Mouse (Mus musculus): ENCODE data around the gene Dner. TPM values are rescaled to one million over a fixed set of nuclear protein-coding genes. Genes with fewer than 3 reads are reported as not detected.

Gene Dner
- total RNA-seq, 4 experiments from 2014 or later: 5.0 to 9.6 (median 6.0) TPM

DNA sequence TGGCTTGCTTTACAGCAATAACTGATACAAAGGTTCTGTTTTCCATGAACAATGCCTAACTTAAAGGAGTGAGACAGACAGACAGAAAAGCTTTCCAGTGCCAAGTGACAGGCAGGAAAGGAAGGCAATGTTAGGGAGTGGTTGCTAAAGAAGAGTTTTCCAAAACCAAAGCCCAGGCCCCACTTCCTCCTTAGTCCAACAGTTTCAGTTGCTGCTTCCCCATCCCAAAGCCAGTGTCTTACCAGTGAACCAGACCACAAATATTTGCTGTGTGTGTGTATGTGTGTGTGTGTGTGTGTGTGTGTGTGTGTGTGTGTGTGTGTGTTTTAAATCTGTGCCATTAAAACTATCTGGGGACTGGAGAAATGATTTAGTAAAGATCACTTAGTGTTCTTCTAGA is 258.5 kb downstream of the Dner start:
- no peak for DNase-seq

GRCm38 (mm10) chr1:84436281-84436680 is 259.7 kb downstream of the Dner start:
- peak; percentile 61 for DNase-seq

- no peak for DNase-seq
Measured at GRCm38 (mm10) chr1:84433291-84433980, 262.6 kb downstream of the Dner start.

DNA sequence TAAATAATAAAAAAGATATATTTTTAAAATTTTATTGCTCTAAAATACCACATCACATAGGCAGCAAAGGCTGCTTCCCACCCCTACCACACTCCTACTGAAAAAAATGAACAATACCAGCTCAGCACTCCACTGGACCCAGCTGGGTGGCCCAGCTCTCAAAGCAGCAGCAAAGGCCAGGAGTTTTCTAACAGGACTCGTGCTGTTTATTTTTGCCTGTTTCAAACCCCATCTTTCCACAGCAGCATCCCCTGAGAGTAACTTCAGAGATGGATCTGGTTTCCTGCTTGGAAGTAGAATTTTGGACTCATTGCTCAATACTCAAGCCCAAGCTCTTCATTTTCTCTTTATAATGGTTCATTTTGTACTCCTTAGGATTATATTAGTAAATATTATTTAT is 263.7 kb downstream of the Dner start:
- no peak for DNase-seq

GRCm38 (mm10) chr1:84428331-84428730 is 267.7 kb downstream of the Dner start:
- DNase-seq: no peak

DNA sequence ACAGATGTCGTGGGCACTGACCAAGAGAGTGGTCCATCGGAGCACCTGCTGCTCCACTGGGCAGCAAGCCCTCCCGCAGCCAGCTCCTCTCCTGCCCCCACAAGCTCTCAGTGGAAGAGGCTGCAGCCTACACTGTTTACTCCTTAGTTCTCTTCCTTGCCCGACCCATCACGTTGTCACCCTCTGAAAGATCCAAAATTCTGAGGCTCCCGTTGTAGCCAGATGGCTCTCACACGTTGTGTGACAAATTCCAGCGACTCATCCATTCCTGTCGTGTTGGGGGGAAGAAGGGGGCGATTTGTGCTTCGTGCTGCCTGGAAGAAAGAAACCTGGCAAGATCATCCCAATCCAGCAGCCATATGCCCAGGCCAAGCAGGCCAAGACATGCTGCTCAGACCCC is 268.3 kb downstream of the Dner start:
- no peak for DNase-seq

DNA sequence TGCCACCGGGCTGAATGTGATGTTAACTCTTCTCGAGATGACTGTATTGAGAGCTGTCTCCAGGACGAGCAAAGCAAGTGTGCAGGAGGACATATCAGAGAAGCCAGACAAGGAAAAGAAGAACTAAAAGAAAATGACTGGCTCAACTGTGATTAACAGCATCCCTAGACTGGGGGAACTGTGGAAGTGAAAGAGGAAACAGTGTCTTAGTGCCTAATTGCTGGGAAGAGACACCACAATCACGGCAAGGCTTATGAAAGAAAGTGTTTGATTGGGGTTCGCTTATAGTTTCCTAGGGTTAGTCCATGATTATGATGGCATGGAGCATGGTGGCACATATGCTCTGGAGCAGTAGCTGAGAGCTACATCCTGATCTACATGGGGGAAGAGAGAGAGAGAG is 269.3 kb downstream of the Dner start:
- no peak for DNase-seq

- DNase-seq: no peak
Measured at GRCm38 (mm10) chr1:84422881-84423280, 273.1 kb downstream of the Dner start.

GRCm38 (mm10) chr1:84421845-84422244 is 274.2 kb downstream of the Dner start:
- no peak for DNase-seq

- DNase-seq: no peak
Measured at GRCm38 (mm10) chr1:84419416-84419815, 276.6 kb downstream of the Dner start.

DNA sequence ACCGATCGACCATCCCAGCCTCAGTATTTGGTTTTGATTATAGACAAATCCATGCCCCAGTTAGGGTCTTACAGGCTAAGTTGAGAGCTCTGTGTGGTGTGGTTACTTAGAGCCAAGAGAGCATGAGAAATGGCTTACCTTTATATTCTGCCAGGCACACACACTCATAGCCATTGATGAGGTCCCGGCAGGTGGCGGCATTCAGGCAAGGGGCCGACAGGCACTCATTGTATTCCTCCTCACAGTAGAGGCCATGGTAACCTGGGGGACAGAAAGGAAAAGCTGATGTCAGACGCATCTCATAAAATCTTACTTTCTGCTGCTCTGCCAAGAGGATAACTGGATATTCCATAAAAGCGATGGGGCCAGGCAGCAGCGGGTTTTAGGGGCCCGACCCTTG is 277.5 kb downstream of the Dner start:
- no peak for DNase-seq

DNA sequence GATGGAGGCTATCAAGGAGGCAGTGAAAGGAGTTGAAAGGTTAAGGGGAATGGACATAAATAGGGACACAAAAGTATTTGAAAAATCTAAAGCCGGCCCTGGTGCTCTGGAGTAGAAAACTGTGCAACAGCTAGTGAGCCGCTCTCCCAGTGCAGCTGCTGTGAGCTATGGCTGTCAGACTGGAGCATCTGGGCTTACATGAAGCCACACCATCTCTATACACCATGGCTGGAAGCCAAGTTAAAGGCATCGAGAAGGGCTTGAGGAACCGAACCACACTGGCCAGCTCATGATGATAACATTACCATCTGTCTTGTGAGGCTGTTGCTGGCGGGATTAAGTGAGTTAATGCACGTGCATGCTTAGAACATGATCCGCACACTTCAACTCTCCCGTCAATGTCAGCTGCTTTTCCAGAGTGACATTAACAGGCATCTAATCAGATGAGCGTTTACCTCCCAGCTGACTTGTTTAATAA is 278.2 kb downstream of the Dner start:
- no peak for DNase-seq

GRCm38 (mm10) chr1:84417276-84417675 is 278.7 kb downstream of the Dner start:
- no peak for DNase-seq

GRCm38 (mm10) chr1:84414464-84414863 is 281.6 kb downstream of the Dner start:
- DNase-seq: no peak

DNA sequence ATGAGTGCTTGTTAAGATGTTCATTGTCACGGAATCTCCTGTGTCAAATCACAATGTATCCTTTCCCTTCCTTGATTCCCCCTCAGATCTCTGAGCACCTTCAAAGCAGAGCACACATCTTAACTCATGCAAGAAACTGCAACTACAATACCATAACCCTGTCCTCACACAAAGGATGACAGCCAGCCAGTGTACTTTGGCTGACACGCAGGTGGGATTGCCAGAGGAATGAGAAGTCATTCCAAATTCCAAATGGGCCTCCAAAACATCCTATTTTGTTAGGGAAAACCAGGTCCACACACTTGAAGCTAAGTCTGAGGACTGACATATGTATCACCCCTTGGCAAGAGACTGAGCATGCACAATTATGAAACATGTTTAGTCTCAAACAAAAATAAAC is 286.5 kb downstream of the Dner start:
- DNase-seq: no peak

GRCm38 (mm10) chr1:84408873-84409272 is 287.1 kb downstream of the Dner start:
- no peak for DNase-seq

GRCm38 (mm10) chr1:84406891-84407290 is 289.1 kb downstream of the Dner start:
- DNase-seq: peak; percentile 33

DNA sequence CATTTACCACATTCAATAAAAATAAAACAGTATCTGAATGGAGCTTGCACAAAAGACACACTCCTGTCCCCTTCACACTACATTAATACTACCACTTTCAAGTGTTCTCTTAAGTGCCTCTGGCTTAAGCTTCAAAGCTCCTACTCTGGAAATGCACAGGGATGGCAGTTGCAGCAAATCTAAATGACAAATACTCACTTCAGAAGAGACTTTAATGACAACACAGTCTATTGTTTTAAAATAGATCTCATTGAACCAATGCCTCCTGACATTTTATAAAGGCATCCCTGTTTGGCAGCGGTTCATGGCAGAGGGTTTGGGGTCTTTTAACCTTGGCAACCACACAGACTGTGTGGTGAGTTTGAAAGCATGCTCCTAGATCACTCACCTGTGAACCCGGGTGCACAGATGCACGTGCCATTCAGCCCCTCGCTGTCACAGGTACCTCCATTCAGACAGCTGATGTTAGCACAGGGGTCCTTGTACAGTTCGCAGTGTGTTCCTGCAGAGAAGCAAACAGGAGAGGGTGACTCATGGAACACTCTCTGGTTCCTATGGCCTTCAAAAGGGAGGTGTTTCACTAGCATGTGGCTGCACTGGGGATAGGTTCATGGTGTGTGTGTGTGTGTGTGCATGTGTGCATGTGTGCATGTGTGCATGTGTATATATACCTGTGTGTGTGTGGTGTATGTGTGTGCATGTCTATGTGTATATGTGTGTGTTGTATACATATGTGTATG is 290.3 kb downstream of the Dner start:
- DNase-seq: no peak

- no peak for DNase-seq
Measured at GRCm38 (mm10) chr1:84404880-84405279, 291.1 kb downstream of the Dner start.

GRCm38 (mm10) chr1:84402154-84402553 is 293.9 kb downstream of the Dner start:
- DNase-seq: no peak

DNA sequence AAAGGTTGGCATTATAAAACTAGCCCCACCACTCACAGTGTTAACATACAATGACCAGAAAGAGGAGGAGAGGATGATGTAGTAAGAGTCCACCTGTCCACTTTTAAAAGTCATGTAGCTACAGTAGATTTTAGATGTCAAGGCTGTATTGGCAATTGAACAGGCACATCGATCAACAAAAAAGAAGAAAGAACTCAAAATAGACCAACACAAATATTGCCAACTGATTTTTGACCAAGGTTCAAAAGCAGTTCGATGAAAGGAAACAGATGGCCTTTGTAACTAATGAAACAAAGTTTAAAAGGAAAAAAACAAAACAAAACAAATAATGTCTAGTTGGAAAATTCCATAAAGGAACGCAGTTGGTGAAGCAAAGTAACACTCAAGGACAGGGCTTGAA is 296.4 kb downstream of the Dner start:
- no peak for DNase-seq

DNA sequence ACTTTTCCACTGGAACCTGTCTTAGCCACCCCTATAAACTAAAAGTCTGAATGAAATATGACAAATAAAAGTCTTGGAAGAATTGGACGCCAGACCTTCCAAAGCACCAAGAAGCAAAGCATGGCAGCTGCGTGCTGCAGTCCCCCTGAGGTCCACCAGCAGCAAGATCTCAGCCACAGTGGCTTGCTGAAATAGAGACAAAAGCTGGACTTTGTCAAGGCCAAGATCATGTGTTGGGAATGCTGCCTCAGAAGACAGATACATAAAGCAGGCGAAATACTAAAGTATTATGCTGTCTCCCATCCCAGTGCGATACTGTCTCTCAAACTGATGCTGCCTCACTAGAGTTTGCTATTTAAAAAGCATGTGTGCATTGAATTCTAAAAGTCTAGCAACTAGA is 296.9 kb downstream of the Dner start:
- DNase-seq: no peak

DNA sequence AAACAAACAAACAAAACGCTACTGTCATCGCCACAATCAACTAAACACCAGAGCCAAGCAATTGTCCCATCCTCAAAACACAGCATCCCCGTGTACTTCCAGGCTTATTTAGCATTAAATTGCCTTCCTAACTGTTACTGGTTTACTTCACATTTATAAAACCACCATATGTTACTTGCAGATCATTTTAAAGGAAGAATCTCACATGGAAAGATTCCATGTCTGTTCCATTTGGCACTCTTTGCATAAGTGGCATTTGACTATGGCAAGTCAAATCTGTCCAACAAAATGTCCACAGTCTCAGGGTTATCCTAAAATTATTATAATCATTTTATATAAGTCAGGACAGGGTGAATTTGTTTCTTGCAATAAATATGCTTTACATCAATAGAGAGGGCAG is 299.2 kb downstream of the Dner start:
- DNase-seq: no peak

GRCm38 (mm10) chr1:84395928-84396327 is 300.1 kb downstream of the Dner start:
- DNase-seq: no peak

Data from adrenal gland, adult 8-10 months (tissue).